Mouse (Mus musculus): Measurements from ENCODE around the gene Pqbp1.

DNA sequence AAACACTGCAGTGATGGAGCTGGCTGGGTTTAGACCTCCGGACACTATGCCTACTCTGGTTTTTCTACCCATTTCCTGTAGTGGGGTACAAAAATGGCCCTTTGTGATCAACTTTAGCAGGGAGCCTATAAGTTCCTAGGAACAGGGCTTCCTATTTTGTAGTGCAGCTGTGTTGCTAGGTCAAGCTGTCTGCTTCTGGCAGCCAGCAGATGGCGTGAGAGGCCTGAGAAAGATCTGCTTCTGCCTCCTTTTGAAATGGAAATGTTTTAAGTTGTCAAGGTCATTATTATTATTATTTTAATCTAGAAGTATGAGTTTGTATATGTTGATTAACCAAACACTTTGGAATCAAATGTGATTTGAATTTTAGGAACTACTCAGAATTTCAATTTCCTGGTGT, 44.5 kb downstream of the Pqbp1 start:
- no peak for TF ChIP-seq POLR2A (IDR thresholded peaks at IDR 0.05; ENCODE audit: extremely low read depth, insufficient read depth, low read length)
- peak; percentile 69 for TF ChIP-seq CTCF (IDR thresholded peaks at IDR 0.05; ENCODE audit: low read depth, low read length)

Measured in liver, adult 2 months (tissue).